Mouse (Mus musculus): ENCODE results near the gene Usp15.

DNA sequence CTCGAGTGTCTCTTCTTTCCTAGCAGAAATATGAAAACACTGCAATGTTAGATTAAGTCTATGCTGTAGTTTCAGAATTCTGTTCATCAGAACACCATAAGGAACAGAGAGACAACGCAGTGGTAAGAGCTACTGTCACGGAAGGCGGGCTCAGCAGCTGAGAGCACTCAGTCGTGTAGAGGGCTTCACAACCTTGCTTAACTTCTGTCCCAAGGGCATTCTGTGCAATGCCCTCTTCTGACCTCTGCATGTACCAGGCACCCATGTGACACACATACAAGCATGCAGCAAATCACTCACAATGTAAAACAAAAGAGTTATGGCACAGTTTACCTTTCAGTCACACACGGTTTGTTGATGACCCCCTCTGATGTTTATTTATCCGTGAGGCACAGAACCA, 37.5 kb downstream of the Usp15 start:
- no peak for TF ChIP-seq POLR2A (IDR thresholded peaks at IDR 0.05; ENCODE audit: extremely low read depth, insufficient read depth, low read length)
- no peak for TF ChIP-seq CTCF (IDR thresholded peaks at IDR 0.05; ENCODE audit: extremely low read depth, insufficient read depth, low read length)
